Mouse (Mus musculus) liver, adult (tissue): Measurements from ENCODE around the gene Marcks.
A peak's percentile ranks its signal among the peaks of the same experiment; 100 is the strongest.

Experiments
- GATA4 ChIP-seq: IDR thresholded peaks from 2 replicates; pipeline ENCODE4 v1.6.1; 2014; ENCODE audit warnings: mild to moderate bottlenecking, low read length; ENCODE audit not compliant: insufficient replicate concordance

Gene Marcks

DNA sequence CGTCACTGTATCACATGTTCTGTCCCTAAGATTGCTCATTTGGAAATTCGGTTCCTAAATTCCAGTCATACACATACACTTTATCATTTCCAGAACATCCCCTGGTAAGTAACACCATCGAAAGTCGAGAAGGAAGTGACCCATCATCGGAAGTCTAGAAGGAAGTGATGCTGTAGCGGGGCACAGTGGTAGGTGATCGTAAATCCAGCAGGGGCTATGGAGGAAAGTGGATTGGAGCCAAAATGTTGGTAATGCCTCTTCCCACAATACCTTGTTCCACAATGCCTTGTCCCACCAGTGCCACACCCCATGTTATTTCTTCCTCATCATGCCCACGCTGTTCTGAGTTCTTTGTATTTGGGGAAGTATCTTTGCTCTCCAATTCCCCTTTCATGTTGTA, 32.4 kb downstream of the Marcks start:
- TF ChIP-seq GATA4 = no peak

DNA sequence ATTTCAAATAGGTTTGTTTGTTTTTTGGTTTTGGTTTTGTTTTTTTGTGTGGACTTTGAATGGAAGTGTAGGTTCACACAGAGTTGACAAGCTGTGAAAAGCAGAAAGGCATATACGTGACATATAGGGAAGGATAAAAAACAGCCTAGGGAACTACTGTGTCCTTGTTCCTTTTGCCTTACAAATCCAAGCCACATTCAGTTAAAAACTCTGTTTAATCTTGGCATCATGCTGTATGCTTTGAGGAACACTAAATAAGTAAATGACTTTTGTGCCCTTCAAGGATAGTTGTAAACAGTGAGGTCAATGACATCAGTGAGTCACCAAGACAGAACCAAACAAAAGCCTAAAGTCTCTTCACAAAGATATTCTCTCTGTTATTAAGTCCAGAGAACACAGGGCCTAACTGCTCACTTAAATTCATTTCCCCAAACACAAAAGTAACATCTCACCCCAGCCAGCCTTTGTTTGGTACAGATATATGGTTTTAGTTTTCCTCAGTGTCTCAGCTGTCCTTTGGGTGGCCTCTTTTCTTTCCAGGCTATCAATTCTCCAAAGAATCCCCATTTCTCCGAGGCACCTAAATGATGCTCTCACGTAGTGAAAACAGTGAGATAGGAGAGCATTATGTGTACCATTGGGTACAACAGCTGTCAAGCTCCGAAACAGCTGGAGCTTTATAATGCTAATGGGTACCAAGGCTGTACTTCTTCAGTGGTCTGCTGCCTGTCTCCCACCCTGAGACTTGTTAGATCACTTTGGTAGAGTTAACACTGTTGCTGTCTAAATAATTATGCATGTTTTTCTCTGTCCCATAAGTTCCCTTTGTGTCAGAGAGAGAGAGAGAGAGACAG, 36.3 kb downstream of the Marcks start:
- no peak for TF ChIP-seq GATA4

DNA sequence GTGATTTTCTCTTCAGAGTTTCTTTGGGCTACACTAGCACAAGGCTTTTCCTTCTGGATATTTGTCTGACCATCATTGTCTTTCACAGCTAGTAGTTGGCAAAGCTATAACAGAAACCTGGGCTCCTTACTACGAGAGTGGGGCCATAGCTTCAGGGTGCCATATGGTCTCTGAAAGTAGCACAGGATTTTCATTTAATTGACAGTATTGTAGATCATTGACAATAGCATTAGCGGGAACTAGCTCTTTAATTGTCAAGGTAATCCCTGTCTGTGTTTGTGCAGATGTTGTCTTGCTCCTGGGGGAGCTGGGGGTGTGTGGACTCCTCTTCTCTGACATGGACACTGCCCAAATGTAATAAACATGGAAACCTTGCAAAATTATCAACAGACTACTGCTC, 37.0 kb downstream of the Marcks start:
- TF ChIP-seq GATA4 = no peak

DNA sequence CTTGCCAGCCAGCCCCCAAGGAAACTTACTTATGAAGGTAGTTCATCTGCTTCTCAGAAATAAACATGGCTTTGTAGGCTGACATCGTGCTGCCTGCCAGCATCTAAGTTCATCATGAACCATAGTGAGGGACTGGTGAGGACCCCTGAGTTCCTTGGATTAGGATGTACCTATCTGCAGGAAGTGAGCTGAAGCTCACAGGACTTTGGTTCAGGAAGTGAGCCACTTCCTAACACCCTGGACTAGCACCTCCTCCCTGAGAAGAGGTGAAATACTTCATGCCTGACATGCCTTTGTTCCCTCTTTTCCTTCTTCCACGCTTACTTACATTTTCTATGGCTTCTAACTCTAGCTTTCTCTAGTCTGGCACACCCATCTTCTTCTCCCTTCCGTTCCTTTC, 42.2 kb downstream of the Marcks start:
- TF ChIP-seq GATA4 = no peak

DNA sequence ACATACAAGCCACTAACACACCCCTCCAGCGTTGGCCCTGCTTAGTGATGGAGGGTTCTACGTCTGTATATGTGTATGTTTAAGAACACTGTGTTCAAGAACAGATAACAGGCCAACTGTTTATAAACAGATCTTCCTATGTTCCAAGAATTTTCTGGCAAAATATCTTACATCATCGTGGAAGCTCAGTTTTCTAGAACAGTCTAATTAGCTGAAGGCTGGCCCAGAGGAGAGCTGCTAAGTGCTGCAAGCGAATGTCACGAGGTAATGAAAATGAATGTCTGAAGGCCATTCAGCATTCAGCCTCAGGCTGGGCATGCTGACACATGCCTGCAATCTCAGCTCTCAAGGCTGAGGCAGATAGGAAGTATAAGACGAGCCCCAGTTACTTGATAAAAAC, 42.9 kb downstream of the Marcks start:
- peak; percentile 8; the same call in 1 of the 2 replicates for TF ChIP-seq GATA4

DNA sequence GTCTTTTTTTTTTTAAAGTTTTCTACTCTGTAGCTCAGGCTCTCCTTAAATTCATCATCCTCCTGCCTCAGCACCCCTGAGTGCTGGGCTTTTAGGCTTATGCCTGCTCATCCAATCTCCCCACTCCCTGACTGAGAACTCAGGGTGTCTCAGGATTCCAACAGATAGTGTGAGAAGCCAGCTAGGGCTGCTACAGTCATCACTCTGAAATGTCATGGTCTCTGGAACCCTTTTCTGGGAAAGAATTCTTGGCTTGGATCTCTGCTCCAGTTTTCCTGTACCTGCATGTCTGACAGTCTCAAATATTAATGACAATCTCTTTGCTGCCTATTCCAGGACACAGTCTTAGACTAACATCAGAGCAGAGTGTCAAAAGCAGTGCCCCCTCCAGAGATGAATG, 45.4 kb downstream of the Marcks start:
- TF ChIP-seq GATA4 = no peak

DNA sequence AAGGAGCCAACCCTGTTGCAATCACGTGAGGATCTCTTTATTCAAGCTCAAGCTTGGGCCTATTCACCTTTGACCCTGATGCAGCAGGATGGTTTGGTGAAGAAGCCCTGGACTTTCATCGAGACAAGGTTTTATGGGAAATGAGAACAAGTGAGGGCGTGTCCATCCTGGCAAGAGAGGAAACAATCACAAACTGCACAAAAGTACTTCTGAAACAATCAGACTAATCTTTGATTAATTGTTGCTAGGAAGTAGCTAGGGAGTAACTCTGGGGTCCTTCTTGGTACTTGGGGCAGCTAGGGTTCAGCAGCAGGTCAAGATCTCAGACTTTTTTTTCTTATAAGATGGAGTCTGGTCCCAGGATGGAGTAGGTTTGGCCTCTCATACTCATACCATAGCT, 48.3 kb downstream of the Marcks start:
- no peak for TF ChIP-seq GATA4
